In the genomic region with DNA sequence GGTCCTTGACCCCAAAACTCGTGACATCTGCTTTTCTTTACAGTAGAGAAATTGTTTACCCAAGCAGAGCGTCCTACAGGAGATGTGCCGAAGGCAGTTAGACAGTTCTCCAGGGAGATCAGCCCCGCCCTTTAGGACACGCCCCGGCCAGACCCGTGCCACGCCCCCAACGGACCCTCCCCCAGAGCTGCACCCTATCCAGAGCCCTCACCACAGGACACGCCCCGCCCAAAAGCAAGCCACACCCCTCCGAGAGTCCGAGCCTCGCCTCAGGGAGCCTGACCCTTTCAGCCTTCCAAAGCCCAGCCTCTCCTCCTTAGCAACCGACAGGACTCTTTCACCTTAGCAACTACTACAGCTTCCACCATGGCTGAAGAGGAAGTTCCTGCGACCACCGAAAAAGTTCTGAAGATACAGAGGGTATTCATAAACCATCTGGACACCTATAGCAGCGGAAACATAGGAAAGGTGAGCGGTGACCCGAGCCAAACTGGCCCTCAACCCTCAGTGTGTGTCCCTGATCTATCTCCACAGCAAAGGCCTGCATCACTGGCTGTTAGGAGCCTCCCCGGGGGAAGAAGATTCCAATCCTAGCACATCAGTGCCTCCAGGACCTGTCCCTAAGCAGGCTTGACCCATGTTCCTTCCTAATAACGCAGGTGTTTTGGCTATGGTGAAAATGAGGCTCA, we compare ENCODE assay signal across 9 mouse cellular contexts. TPM values are rescaled to one million over a fixed set of nuclear protein-coding genes. Genes with fewer than 3 reads are reported as not detected.
DNase-seq lines count a peak whose midpoint lies in the region; ATAC-seq and TF ChIP-seq lines count a peak whose summit lies in the region.
"Had no signal": no experiment of that assay in that cellular context is flagged by ENCODE, and none has a peak within 500 bp of the region (broad histone marks: within the 10 kb centered on the region; RNA-seq: fewer than 3 reads in every experiment).

Gene Ak7 (plus strand): TSS at position 178 of the 689 bp plus-strand sequence.

- H3K27me3 ChIP-seq in MEL (ENCODE audit: control insufficient read depth in 1 of 2, insufficient read depth in 2 of 2, low read length in 2 of 2), result no peaks in the 10 kb centered on the region
- no peaks in the 10 kb centered on the region for H3K27me3 ChIP-seq in hindbrain, embryonic 13.5 days
- H3K27me3 ChIP-seq in midbrain, postnatal 0 days (ENCODE audit: insufficient read depth, low read length), result no peaks in the 10 kb centered on the region
- H3K27me3 ChIP-seq in thymus, adult 2 months (ENCODE audit: control insufficient read depth, insufficient read depth, low read length), result no peaks in the 10 kb centered on the region

- H3K27ac ChIP-seq in MEL (ENCODE audit: control insufficient read depth, low read depth, low read length), result no peak within 1 kb of the TSS
- H3K27ac ChIP-seq in hindbrain, embryonic 13.5 days, result no peak within 1 kb of the TSS
- H3K27ac ChIP-seq in midbrain, postnatal 0 days (ENCODE audit: low read depth, low read length), result no peak within 1 kb of the TSS
- H3K27ac ChIP-seq in thymus, adult 2 months (ENCODE audit: control insufficient read depth, insufficient read depth, low read length), result no peak within 1 kb of the TSS
- H3K27ac ChIP-seq: left cerebral cortex, adult 2 months had no signal

- H3K9ac ChIP-seq in MEL (ENCODE audit: control insufficient read depth, low read depth, low read length, poor library complexity, severe bottlenecking), result no peak within 1 kb of the TSS
- no peak within 1 kb of the TSS for H3K9ac ChIP-seq in hindbrain, embryonic 13.5 days
- no peak within 1 kb of the TSS for H3K9ac ChIP-seq in midbrain, postnatal 0 days (replicated peaks; ENCODE audit: low read length, poor library complexity, severe bottlenecking)

- DNase-seq in MEL (ENCODE audit: low read depth, low spot score) (peak; percentile 86), liver (peak; percentile 97)
- DNase-seq in adrenal gland, postnatal 25 days, result peak; percentile 74
- peak; percentile 53 for DNase-seq in forelimb bud, embryonic 11.5 days (ENCODE audit: low read depth, low spot score)
- peak; percentile 17 for DNase-seq in midbrain, postnatal 0 days (ENCODE audit: low spot score)
- DNase-seq in thymus, adult 2 months, result peak; percentile 46
- no peak for DNase-seq in layer of hippocampus, adult 9-10 months (ENCODE audit: low spot score)

- no peak for TF ChIP-seq RAD21 in MEL (IDR thresholded peaks at IDR 0.05; ENCODE audit: low read depth, low read length)

- peaks cover 0 to 3% of the 10 kb centered on the region in 2 experiments; a peak in 2 of 4 replicates for H3K4me1 ChIP-seq in MEL (ENCODE audit: control insufficient read depth in 1 of 2, insufficient read depth in 2 of 2, low read length in 2 of 2)
- H3K4me1 ChIP-seq in hindbrain, embryonic 13.5 days (replicated peaks), result peaks cover 7% of the 10 kb centered on the region
- H3K4me1 ChIP-seq in midbrain, postnatal 0 days (ENCODE audit: insufficient read depth, low read length), result no peaks in the 10 kb centered on the region
- H3K4me1 ChIP-seq in thymus, adult 2 months (replicated peaks; ENCODE audit: control insufficient read depth, insufficient read depth, low read length), result peaks cover 6% of the 10 kb centered on the region; the same call in 1 of the 2 replicates

- peaks cover 0 to 2% of the 10 kb centered on the region in 2 experiments; a peak in 1 of 4 replicates for H3K36me3 ChIP-seq in MEL (ENCODE audit: control insufficient read depth in 1 of 2, insufficient read depth in 2 of 2, low read length in 2 of 2)
- H3K36me3 ChIP-seq in hindbrain, embryonic 13.5 days, result peaks cover 24% of the 10 kb centered on the region
- 0 out of 2 replicates have a peak, but pooled peaks cover 2% of the 10 kb centered on the region for H3K36me3 ChIP-seq in midbrain, postnatal 0 days (ENCODE audit: insufficient read depth, low read length)
- peaks cover 5% of the 10 kb centered on the region for H3K36me3 ChIP-seq in thymus, adult 2 months (ENCODE audit: control insufficient read depth, insufficient read depth, low read length)

- H3K4me3 ChIP-seq in MEL (ENCODE audit: control insufficient read depth in 1 of 2, insufficient read depth in 1 of 2, low read depth in 2 of 2, low read length in 2 of 2), result peak within 1 kb of the TSS in 1 of 2 experiments; percentile 53; a peak in 1 of 4 replicates
- no peak within 1 kb of the TSS for H3K4me3 ChIP-seq in hindbrain, embryonic 13.5 days
- no peak within 1 kb of the TSS for H3K4me3 ChIP-seq in midbrain, postnatal 0 days (ENCODE audit: low read depth, low read length)
- H3K4me3 ChIP-seq in thymus, adult 2 months (ENCODE audit: control insufficient read depth, insufficient read depth, low read length), result no peak within 1 kb of the TSS
- H3K4me3 ChIP-seq: left cerebral cortex, adult 2 months had no signal

- no peaks in the 10 kb centered on the region for H3K9me3 ChIP-seq in MEL (replicated peaks; ENCODE audit: insufficient read depth, low read length)
- no peaks in the 10 kb centered on the region for H3K9me3 ChIP-seq in hindbrain, embryonic 13.5 days
- no peaks in the 10 kb centered on the region for H3K9me3 ChIP-seq in midbrain, postnatal 0 days (ENCODE audit: low read length)

- 0 out of 2 replicates have a peak, but pooled peaks have one; percentile 32 for ATAC-seq in hindbrain, embryonic 13.5 days (ENCODE audit: low FRiP score)
- 0 out of 2 replicates have a peak, but pooled peaks have one; percentile 49 for ATAC-seq in midbrain, postnatal 0 days (ENCODE audit: low FRiP score)

- TF ChIP-seq POLR2A in MEL (IDR thresholded peaks at IDR 0.05; ENCODE audit: control insufficient read depth in 1 of 2, insufficient read depth in 1 of 2, low read depth in 1 of 2, low read length in 2 of 2, poor library complexity in 1 of 2), result no peak
- TF ChIP-seq POLR2A in thymus, adult 2 months (IDR thresholded peaks at IDR 0.05; ENCODE audit: control insufficient read depth, extremely low read depth, insufficient read depth, low read length, poor library complexity), result no peak

- TF ChIP-seq EP300 in MEL (IDR thresholded peaks at IDR 0.05; ENCODE audit: low read depth in 1 of 2, low read length in 2 of 2), result no peak

- no peak for TF ChIP-seq CTCF in MEL (IDR thresholded peaks at IDR 0.05 in 2 of 3, conservative IDR thresholded peaks at IDR 0.05 in 1 of 3; ENCODE audit: control insufficient read depth in 1 of 3, insufficient read depth in 1 of 3, low read depth in 2 of 3, low read length in 3 of 3, poor library complexity in 1 of 3, severe bottlenecking in 1 of 3)
- no peak for TF ChIP-seq CTCF in midbrain, postnatal 0 days (IDR thresholded peaks at IDR 0.05)
- TF ChIP-seq CTCF in thymus, adult 2 months (IDR thresholded peaks at IDR 0.05; ENCODE audit: borderline replicate concordance, control insufficient read depth, extremely low read depth, insufficient read depth, low read length, poor library complexity), result no peak

- peak within 1 kb of the TSS; percentile 34 for H3K4me2 ChIP-seq in hindbrain, embryonic 13.5 days
- H3K4me2 ChIP-seq in midbrain, postnatal 0 days (ENCODE audit: low read depth, low read length, poor library complexity, severe bottlenecking), result 0 out of 2 replicates have a peak within 1 kb of the TSS, but pooled peaks have one; percentile 4

- 12% methylated on average over 22 of the region's 22 CpGs for WGBS in hindbrain, embryonic 13.5 days
- 13% methylated on average over 22 of the region's 22 CpGs for WGBS in midbrain, postnatal 0 days
- 20% methylated on average over 22 of the region's 22 CpGs for WGBS in thymus, adult 2 months

- H3K79me2 ChIP-seq in MEL (ENCODE audit: control insufficient read depth, insufficient read depth, low read length, poor library complexity), result no peaks in the 10 kb centered on the region

TF ChIP-seq in MEL, 35 proteins besides CTCF, POLR2A, EP300 and RAD21:
- TF ChIP-seq SIN3A (IDR thresholded peaks at IDR 0.05; ENCODE audit: low read length) (0 out of 2 replicates have a peak, but pooled peaks have one; percentile 22), BHLHE40 (IDR thresholded peaks at IDR 0.05; ENCODE audit: borderline replicate concordance, low read depth, low read length) (no peak)

RNA-seq across cellular contexts. Expression of gene Ak7, which starts in this region (rescaled TPM):
- 0.13 and 0.31 TPM in 2 replicates for total RNA-seq in MEL (2012; rRNA removed)
- under 1 TPM in 1 of 2 experiments, not detected in 1; 0.36 TPM for polyA plus RNA-seq in MEL (2012; ENCODE audit: insufficient read depth in 1 of 2, insufficient read length in 2 of 2, low read depth in 1 of 2, low replicate concordance in 2 of 2, missing spikeins in 1 of 2)
- 0.39 and 0.48 TPM in 2 replicates for total RNA-seq in adrenal gland, postnatal 25 days (2021)
- 2.2 and 2.8 TPM in 2 replicates for polyA plus RNA-seq in hindbrain, embryonic 13.5 days (2015; fragmentation: Nextera tagmentation; extraction: Ambion mirVana)
- 1.6 and 2.2 TPM in 2 replicates for total RNA-seq in midbrain, postnatal 0 days (2014; rRNA removed)
- 1.4 and 1.5 TPM in 2 replicates for polyA plus RNA-seq in midbrain, postnatal 0 days (2015; fragmentation: Nextera tagmentation; extraction: Ambion mirVana)
- 0.13 and 0.20 TPM in 2 replicates for polyA plus RNA-seq in thymus, adult 2 months (2012; rRNA removed)

Comparison
In these comparisons a context has a peak if more than half of its experiments do, and no peak if none do; other contexts are left out.
1. Peak in DNase-seq in MEL; RNA of the gene not detected or under 1 TPM.
2. Peak in DNase-seq in adrenal gland, postnatal 25 days; RNA of the gene not detected or under 1 TPM.
3. Peak in DNase-seq in thymus, adult 2 months; RNA of the gene not detected or under 1 TPM.